Mouse (Mus musculus): ENCODE data around the gene Mrvi1.

DNA sequence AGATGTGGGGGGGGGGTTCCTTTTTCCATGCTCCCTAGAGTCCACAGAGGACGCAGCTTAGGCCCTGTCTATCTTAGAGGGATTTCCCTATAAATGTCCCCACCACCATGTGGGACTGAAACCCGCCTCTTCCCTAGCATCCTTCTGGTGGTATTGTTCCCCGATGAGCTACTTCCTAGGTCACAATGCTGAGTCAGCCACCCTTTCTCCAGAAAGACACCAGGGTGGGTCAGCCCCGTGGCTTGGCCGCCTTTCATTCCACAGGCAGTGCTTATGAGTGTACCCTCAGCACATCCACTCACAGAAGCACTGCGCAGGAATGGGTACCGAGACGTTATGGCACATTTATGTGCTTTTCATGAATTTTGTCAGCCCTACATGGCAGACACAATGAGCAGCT, 85.1 kb downstream of the Mrvi1 start:
- no peak for TF ChIP-seq CTCF (IDR thresholded peaks at IDR 0.05; ENCODE audit: borderline replicate concordance, insufficient read depth, low read depth, low read length)
- no peak for TF ChIP-seq POLR2A (IDR thresholded peaks at IDR 0.05; ENCODE audit: borderline replicate concordance, insufficient read depth, low read length)
